Mouse (Mus musculus) C2C12 (cell line): ENCODE results near the gene Smad1. TPM values are rescaled to one million over a fixed set of nuclear protein-coding genes. Genes with fewer than 3 reads are reported as not detected.

Experiments used
- H3K27me3 ChIP-seq: one replicate; pipeline ENCODE4 v1.6.1; 2011; ENCODE audit not compliant: control insufficient read depth, insufficient read depth, insufficient read length
- H3K36me3 ChIP-seq: one replicate; pipeline ENCODE4 v1.6.1; 2011; ENCODE audit not compliant: control insufficient read depth, insufficient read depth
- H3K4me3 ChIP-seq: one replicate; pipeline ENCODE4 v1.5.1; 2011; ENCODE audit warnings: mild to moderate bottlenecking, control low read depth; ENCODE audit not compliant: poor library complexity, insufficient read depth, severe bottlenecking
- H3K79me2 ChIP-seq: one replicate; pipeline ENCODE4 v1.6.1; 2011; ENCODE audit not compliant: control insufficient read depth, insufficient read depth
- H3K79me3 ChIP-seq: one replicate; pipeline ENCODE4 v1.6.1; 2011; ENCODE audit warnings: low read depth, control low read depth
- H3ac ChIP-seq: one replicate; pipeline ENCODE3; 2011; ENCODE audit warnings: low read depth; ENCODE audit not compliant: control insufficient read depth, insufficient read length
- CEBPB ChIP-seq: IDR thresholded peaks from one replicate; pipeline ENCODE4 v1.6.1; 2011; ENCODE audit warnings: low read depth, mild to moderate bottlenecking, control low read depth, moderate library complexity
- CTCF ChIP-seq: IDR thresholded peaks from one replicate; pipeline ENCODE4 v1.5.1; 2011; ENCODE audit not compliant: control insufficient read depth, insufficient read depth, insufficient read length
- FOSL1 ChIP-seq: IDR thresholded peaks from one replicate; pipeline ENCODE4 v1.8.0; 2011; ENCODE audit warnings: mild to moderate bottlenecking, low read length; ENCODE audit not compliant: poor library complexity, insufficient read depth, severe bottlenecking
- MAX ChIP-seq: IDR thresholded peaks from one replicate; pipeline ENCODE4 v1.6.1; 2011; ENCODE audit warnings: mild to moderate bottlenecking, control low read depth
- MYOD1 ChIP-seq: IDR thresholded peaks from one replicate; pipeline ENCODE4 v1.6.1; 2011; ENCODE audit warnings: low read depth; ENCODE audit not compliant: control insufficient read depth, insufficient read length
- MYOG ChIP-seq: IDR thresholded peaks from one replicate; pipeline ENCODE4 v1.6.1; 2011; ENCODE audit not compliant: control insufficient read depth, insufficient read length; ENCODE audit errors: extremely low read depth
- USF1 ChIP-seq: IDR thresholded peaks from one replicate; pipeline ENCODE4 v1.6.1; 2011; ENCODE audit warnings: low read depth, mild to moderate bottlenecking, control low read depth, moderate library complexity
- polyA plus RNA-seq: library from polyadenylated mRNA; unstranded; fragments of >200 nt; fragmentation: generic; extraction: Trizol; gene quantifications from one replicate; pipeline ENCODE4 v1.2.1, GENCODE M21; 2012; ENCODE audit warnings: missing spikeins

Smad1 gene
- polyA plus RNA-seq, 1 experiment = 11.2 TPM

- Histone ChIP-seq H3K27me3 (no peaks in the 10 kb centered on the region), H3K4me3 (no peak overlapping the region), H3K79me3 (no peaks in the 10 kb centered on the region), H3K79me2 (no peaks in the 10 kb centered on the region), H3ac (no peak overlapping the region), H3K36me3 (no peaks in the 10 kb centered on the region)
- TF ChIP-seq FOSL1 (no peak), CTCF (no peak), USF1 (no peak), MYOG (no peak)
Observed at GRCm38 (mm10) chr8:79404895-79405557, 5.7 kb upstream of the Smad1 start.

GRCm38 (mm10) chr8:79400671-79401070, 1.4 kb upstream of the Smad1 start:
- Histone ChIP-seq H3K27me3 (no peaks in the 10 kb centered on the region), H3ac (no peak overlapping the region), H3K79me3 (peaks cover 26% of the 10 kb centered on the region), H3K79me2 (peaks cover 32% of the 10 kb centered on the region), H3K36me3 (no peaks in the 10 kb centered on the region), H3K4me3 (no peak overlapping the region)
- TF ChIP-seq MYOG = no peak
- TF ChIP-seq MYOD1 = no peak
- no peak for TF ChIP-seq CEBPB
- TF ChIP-seq MAX = no peak
- no peak for TF ChIP-seq USF1
- TF ChIP-seq FOSL1 = no peak
- no peak for TF ChIP-seq CTCF

GRCm38 (mm10) chr8:79398251-79398981, 902 bp downstream of the Smad1 start:
- peak overlapping the region; percentile 98 for H3ac ChIP-seq
- peaks cover 55% of the 10 kb centered on the region for H3K79me2 ChIP-seq
- peaks cover 5% of the 10 kb centered on the region for H3K36me3 ChIP-seq
- H3K79me3 ChIP-seq = peaks cover 35% of the 10 kb centered on the region
- TF ChIP-seq CEBPB (peak; percentile 34), FOSL1 (no peak)
- H3K27me3 ChIP-seq = no peaks in the 10 kb centered on the region
- peak overlapping the region; percentile 60 for H3K4me3 ChIP-seq

GRCm38 (mm10) chr8:79397705-79398250, 1.5 kb downstream of the Smad1 start:
- H3K4me3 ChIP-seq = peak overlapping the region; percentile 60
- H3K36me3 ChIP-seq = peaks cover 5% of the 10 kb centered on the region
- H3K79me2 ChIP-seq = peaks cover 61% of the 10 kb centered on the region
- no peak for TF ChIP-seq MYOD1
- no peak for TF ChIP-seq CTCF
- no peak for TF ChIP-seq USF1
- TF ChIP-seq CEBPB = no peak
- no peak for TF ChIP-seq MAX
- no peak for TF ChIP-seq MYOG
- no peak for TF ChIP-seq FOSL1
- peak overlapping the region; percentile 89 for H3ac ChIP-seq
- no peaks in the 10 kb centered on the region for H3K27me3 ChIP-seq
- peaks cover 40% of the 10 kb centered on the region for H3K79me3 ChIP-seq

- H3ac ChIP-seq = no peak overlapping the region
Observed at GRCm38 (mm10) chr8:79396911-79397310, 2.4 kb downstream of the Smad1 start.

GRCm38 (mm10) chr8:79394009-79394408, 5.3 kb downstream of the Smad1 start:
- TF ChIP-seq CTCF = no peak
- TF ChIP-seq CEBPB = no peak
- no peak for TF ChIP-seq MYOG
- TF ChIP-seq USF1 = no peak
- no peak for TF ChIP-seq FOSL1
- TF ChIP-seq MAX = no peak
- TF ChIP-seq MYOD1 = no peak
- no peak overlapping the region for H3ac ChIP-seq
- no peaks in the 10 kb centered on the region for H3K27me3 ChIP-seq
- H3K79me3 ChIP-seq = peaks cover 62% of the 10 kb centered on the region
- H3K4me3 ChIP-seq = no peak overlapping the region
- H3K79me2 ChIP-seq = peaks cover 99% of the 10 kb centered on the region
- H3K36me3 ChIP-seq = peaks cover 10% of the 10 kb centered on the region

More at GRCm38 (mm10) chr8:79396911-79397310, 2.4 kb downstream of the Smad1 start:
- Histone ChIP-seq H3K4me3 (no peak overlapping the region), H3K36me3 (peaks cover 5% of the 10 kb centered on the region), H3K79me2 (peaks cover 70% of the 10 kb centered on the region), H3K79me3 (peaks cover 45% of the 10 kb centered on the region), H3K27me3 (no peaks in the 10 kb centered on the region)
- TF ChIP-seq MAX (no peak), CEBPB (no peak), FOSL1 (no peak), MYOD1 (no peak)
